Mouse (Mus musculus) ES-E14 (cell line): Measurements from ENCODE around the gene Slc9a1.

ENCODE experiments used
- HCFC1 ChIP-seq: IDR thresholded peaks from 2 replicates; pipeline ENCODE4 v1.6.1; 2012; ENCODE audit warnings: low read length, inconsistent platforms, borderline replicate concordance; ENCODE audit not compliant: insufficient read depth
- MAFK ChIP-seq: IDR thresholded peaks from 2 replicates; pipeline ENCODE4 v1.6.1; 2014; ENCODE audit warnings: mild to moderate bottlenecking, low read depth, low read length, inconsistent platforms; ENCODE audit not compliant: insufficient read depth
- ZC3H11A ChIP-seq: IDR thresholded peaks from 2 replicates; pipeline ENCODE4 v1.6.1; 2012; ENCODE audit warnings: low read depth, mild to moderate bottlenecking, inconsistent platforms, low read length, borderline replicate concordance
- ZNF384 ChIP-seq: IDR thresholded peaks from 2 replicates; pipeline ENCODE4 v1.6.1; 2012; ENCODE audit warnings: low read depth, low read length, inconsistent platforms

DNA sequence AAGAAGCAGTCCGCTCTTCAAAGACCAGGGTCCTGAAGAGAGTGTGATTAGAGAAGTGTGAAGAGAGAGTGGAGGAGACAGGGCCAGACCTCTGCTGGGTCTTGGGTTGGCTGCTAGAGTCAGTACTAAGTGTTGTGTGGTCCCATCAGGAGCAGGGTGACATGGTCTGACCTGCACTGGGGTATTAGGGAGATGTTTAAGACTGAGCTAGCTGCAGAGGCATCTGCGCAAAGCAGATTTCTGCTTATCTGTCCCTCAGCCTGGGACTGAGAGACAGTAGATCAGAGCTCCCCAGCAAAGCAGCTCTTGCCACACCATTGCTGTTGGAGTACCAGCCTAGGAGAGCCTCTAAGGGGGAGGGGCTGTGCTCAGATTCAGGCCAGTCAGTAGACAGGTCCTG is 20.5 kb downstream of the Slc9a1 start:
- TF ChIP-seq HCFC1 (no peak), ZC3H11A (no peak), MAFK (no peak), ZNF384 (no peak)
